Mouse (Mus musculus) G1E (cell line): ENCODE results near the gene Nol3.

Source experiments
- CTCF ChIP-seq: IDR thresholded peaks from 2 replicates; pipeline ENCODE4 v1.5.1; 2012; ENCODE audit warnings: low read depth, low read length, inconsistent platforms, mixed read lengths
- GATA1 ChIP-seq: IDR thresholded peaks from 2 replicates; pipeline ENCODE4 v1.6.1; 2012; ENCODE audit warnings: borderline replicate concordance, low read length, inconsistent platforms, mixed read lengths
- GATA2 ChIP-seq: IDR thresholded peaks from 2 replicates; pipeline ENCODE4 v1.6.1; 2012; ENCODE audit warnings: low read depth, low read length, inconsistent platforms, borderline replicate concordance
- POLR2AphosphoS5 ChIP-seq: IDR thresholded peaks from 2 replicates; pipeline ENCODE4 v1.6.1; 2012; ENCODE audit warnings: low read depth, low read length, inconsistent platforms; ENCODE audit not compliant: insufficient replicate concordance
- TAL1 ChIP-seq: conservative IDR thresholded peaks from 2 replicates; pipeline ENCODE4 v1.6.1; 2012; ENCODE audit warnings: low read depth, low read length, inconsistent platforms, mixed read lengths

GRCm38 (mm10) chr8:105299962-105300361 lies 24.0 kb downstream of the Nol3 start:
- no peak for TF ChIP-seq GATA2
- TF ChIP-seq GATA1 = no peak
- no peak for TF ChIP-seq CTCF
- TF ChIP-seq TAL1 = no peak
- no peak for TF ChIP-seq POLR2AphosphoS5
